Mouse (Mus musculus): ENCODE data around the gene Megf8.
"Not testable (repeated sequence)": the region's sequence is repeated elsewhere in the genome, so short reads cannot be mapped to it uniquely, and the experiment has no call there.

The Megf8 gene

DNA sequence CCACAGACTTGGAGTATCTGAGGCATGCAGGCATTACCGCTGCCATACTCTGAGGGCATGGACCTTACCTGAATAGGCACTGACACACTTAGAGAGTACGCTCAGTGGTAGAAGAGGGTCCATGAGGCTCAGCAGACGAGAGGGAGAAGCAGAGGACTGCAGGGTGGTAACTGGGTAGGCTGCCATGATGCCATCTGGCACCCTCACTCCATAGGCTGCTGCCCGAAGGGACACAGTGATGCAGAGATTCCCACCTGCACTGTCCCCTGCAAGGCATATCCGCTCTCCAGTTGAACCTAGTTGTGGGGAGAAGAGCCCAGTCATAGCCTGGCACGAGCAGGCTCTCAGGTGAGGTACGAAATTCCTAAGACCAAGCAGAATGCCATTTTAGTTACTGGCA lies 66.4 kb downstream of the Megf8 start:
- no peak for DNase-seq (ENCODE audit: low read depth, low spot score)

DNA sequence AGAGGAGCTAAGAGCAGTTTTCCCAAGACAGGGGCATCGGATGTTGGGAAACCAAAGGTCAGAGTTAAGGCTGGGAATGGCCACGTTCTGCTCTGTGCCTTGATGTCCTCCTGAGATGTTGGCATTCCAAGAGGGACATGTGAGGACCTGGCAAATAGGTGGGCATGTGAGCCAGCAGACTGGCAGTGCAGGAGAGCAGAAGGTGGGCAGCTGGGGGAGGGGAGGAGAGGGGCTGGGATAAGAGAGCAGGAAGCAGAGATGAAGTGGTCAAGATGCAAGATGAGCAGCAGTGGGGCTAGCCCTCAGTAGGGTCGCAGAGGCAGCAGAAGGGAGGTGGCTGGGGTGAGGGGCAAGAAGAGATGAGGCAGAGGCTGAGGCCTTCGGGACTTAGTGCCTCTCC lies 66.9 kb downstream of the Megf8 start:
- DNase-seq (ENCODE audit: low read depth, low spot score), result no peak

GRCm38 (mm10) chr7:25384318-25384717 lies 67.4 kb downstream of the Megf8 start:
- DNase-seq (ENCODE audit: low read depth, low spot score), result no peak

GRCm38 (mm10) chr7:25384818-25385217 lies 67.9 kb downstream of the Megf8 start:
- no peak for DNase-seq (ENCODE audit: low read depth, low spot score)

GRCm38 (mm10) chr7:25385259-25385658 lies 68.3 kb downstream of the Megf8 start:
- DNase-seq (ENCODE audit: low read depth, low spot score), result no peak

DNA sequence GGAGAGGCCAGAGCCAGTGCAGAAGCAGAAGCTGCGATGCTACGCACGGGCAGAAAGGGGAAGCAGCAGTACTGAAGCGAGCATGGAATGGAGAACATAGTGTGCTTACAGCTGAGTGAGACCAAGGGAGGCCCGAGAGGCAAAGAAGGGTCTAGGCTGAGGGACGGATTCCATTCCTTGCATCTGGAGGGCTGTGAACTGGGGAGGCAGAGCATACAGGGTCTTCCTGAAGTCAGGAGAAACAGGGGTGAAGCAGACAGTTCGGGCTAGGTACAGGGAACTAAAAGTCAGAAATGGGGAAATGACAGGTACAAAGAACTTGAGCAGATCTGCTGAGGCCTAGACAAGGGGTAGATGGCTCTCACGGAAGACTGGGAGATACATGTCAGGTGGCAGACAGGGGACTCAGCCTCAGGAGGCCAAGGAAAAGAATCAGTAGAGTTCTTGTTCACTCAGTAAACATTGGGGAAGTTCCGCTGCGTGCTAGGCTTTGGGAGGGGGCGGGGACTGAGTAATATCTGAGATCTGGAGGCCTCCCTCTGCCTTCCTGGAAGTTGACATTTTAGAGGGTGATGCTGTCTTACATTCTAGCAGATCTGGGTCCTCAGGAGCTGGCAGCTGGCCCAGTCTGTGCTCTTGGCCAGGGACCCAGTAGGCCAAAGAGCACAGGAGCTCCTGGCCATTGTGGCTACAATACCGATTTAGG lies 69.0 kb downstream of the Megf8 start:
- no peak for DNase-seq (ENCODE audit: low read depth, low spot score)

DNA sequence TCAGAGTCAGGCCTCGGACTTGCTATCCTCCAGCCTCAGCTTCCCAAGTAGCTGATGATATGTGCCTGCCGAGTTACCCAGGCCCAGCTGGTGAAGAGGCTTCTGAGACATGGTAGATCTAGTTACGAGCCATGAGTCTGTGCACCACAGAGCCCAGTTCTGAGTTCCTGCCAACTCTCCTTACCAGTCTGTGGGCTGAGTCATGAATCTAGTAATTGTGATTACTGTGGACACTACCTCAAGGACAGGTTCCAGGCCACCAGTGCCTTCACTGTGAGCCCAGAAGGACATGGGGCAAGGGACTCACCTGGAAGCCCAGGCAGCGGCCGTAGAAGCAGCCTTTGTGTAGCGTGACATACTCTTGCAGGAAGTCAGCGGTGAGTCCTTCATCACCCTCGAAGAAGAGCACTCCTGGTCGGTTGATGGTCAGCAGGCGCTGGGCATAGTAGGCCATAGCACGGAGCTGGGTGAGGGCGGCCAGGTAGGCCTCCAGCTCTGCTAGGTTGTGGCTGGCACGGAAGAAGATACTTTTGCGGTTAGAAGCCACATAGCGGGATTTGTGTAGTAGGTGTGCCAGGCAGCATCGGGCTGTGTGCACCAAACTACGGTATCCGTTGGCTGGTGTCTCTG lies 71.0 kb downstream of the Megf8 start:
- DNase-seq (ENCODE audit: low read depth, low spot score), result no peak

DNA sequence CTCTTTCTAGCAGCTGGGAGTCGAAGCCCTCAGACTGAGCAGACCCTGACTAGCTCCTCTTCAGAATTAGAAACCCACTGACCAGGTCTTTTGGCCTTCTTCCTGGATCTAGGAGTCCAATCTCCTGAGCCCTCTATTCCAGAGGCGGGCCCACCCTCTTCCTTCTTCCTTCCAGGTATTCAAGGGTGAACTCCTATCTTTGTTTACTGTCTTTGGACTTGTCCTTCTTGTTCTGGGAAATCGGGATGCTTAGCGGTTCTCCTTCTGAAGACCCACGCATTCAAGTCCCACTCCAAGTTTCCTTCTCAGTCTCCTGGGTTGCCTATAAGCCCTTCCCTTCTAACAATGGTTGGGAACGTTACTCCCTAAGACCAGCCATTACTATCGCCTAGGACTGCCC lies 72.0 kb downstream of the Megf8 start:
- no peak for DNase-seq (ENCODE audit: low read depth, low spot score)

DNA sequence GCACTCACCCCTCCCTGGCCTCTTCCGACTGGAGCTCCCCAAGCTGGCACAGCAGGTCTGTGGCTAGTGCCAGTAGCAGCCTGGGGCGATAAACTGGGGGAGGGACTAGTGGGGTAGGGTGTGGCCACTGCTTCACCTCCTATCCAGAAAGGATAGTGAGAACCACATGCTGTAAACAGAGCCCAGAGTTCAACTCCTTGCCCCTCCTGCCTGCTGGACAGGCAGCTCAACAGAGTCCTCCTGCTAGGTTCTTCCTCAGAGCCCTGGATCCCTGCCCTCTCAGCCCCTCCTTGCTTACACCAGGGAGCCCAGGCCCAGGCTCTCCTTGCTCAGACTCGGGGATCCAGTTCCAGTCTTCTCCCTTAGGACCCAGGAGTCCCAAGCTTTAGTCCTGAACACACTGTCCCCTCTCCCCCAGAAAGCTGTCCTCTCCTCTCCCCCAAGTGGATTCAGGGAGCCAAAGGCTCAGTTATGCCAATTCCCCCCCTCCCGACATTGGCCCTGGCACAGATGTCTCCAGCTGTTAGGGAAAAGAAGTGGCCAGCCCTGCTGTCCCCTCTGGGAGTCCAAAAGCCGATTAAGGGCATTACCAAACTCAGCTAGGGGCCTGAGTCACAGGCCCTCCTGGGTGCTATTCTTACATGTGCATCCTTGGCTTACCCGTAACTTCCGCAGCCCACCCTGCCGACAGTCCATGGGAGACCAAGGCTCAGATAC lies 73.2 kb downstream of the Megf8 start:
- DNase-seq (ENCODE audit: low read depth, low spot score), result no peak

DNA sequence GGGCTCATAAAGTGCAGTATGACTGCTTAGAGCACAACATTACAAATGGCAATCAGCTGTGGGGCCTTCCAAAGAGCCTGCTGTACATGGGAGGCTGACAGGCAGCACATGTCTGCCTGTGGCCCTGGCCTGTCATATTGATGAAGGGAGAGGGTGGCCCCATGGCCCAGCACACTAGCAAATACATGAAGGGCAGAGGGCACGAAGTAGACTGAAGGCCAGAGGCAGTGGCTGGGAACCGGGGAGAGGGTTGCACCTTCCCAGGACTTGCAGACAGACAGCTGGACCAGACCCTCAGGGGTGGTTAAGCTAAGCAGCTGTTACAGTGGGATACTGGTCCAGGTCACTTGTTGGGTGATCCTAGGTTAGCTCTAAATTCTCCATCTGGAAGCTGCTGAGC lies 74.0 kb downstream of the Megf8 start:
- no peak for DNase-seq (ENCODE audit: low read depth, low spot score)

DNA sequence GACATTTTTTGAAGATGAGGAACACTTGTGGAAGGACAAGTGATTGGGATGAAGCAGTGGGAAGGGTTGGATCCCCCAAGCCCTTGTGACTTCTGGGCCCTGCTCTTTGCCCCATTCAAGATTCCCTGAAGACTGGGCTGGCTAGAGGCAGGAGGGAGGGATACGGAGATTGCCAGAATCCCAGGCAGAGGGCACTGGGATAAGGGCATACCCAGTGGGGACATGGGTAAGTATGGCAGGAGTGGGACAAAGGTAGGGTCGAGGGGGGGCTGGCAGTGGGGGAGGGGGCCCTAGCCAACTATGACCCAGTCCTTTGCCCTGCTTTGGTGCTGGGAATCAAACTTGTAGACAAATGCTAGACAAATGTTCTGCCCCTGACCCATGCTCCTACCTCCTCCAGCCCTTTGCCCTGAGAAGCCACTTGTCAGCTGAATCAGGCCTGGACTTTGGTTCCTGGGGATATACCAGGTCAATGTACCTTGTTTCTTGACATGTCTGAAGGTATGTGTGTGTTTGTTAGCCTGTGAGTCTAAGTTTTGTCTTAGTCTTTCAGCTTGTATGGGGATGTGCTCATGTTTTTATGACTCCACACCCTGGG lies 75.0 kb downstream of the Megf8 start:
- DNase-seq (ENCODE audit: low read depth, low spot score), result no peak

- DNase-seq (ENCODE audit: low read depth, low spot score), result no peak
Observed at GRCm38 (mm10) chr7:25392851-25393250, 75.9 kb downstream of the Megf8 start.

- no peak for DNase-seq (ENCODE audit: low read depth, low spot score)
Observed at GRCm38 (mm10) chr7:25393451-25394210, 76.7 kb downstream of the Megf8 start.

GRCm38 (mm10) chr7:25394754-25395153 lies 77.8 kb downstream of the Megf8 start:
- DNase-seq (ENCODE audit: low read depth, low spot score), result no peak

- no peak for DNase-seq (ENCODE audit: low read depth, low spot score)
Observed at GRCm38 (mm10) chr7:25395186-25395557, 78.2 kb downstream of the Megf8 start.

GRCm38 (mm10) chr7:25395558-25396521 lies 78.9 kb downstream of the Megf8 start:
- peak; percentile 80 for DNase-seq (ENCODE audit: low read depth, low spot score)

- no peak for DNase-seq (ENCODE audit: low read depth, low spot score)
Observed at GRCm38 (mm10) chr7:25396621-25397020, 79.7 kb downstream of the Megf8 start.

- DNase-seq (ENCODE audit: low read depth, low spot score), result no peak
Observed at GRCm38 (mm10) chr7:25398610-25399009, 81.6 kb downstream of the Megf8 start, which contains the start of gene Lipe. Lipe (minus strand) TSS chr7:25398710.

- not testable (repeated sequence) for DNase-seq (ENCODE audit: low read depth, low spot score)
Observed at GRCm38 (mm10) chr7:25399028-25399427, 82.1 kb downstream of the Megf8 start.

- DNase-seq (ENCODE audit: low read depth, low spot score), result no peak
Observed at GRCm38 (mm10) chr7:25401551-25401950, 84.6 kb downstream of the Megf8 start.
